ENCODE assay signal across 12 mouse cellular contexts in the genomic region with DNA sequence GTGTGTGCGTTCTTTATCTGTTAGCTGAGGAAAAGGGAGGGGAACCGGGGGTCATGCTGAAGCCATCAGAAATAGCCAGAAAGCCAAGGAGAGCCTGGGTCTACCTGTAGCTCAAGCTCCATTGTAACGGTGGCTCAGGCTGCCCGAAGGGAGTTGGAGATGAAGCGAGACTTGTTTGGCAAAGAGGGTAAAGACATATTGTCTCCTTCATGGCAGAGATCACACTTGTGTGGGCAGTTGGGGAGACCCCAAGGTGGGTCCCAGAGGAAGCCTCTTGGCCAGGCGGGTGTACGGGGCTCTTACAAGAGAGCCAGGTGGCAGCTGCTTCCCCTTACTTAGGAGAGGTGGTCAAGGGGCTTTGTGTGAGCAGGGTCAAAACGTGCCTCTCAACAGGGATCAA.
"Had no signal": no experiment of that assay in that cellular context is flagged by ENCODE, and none has a peak within 500 bp of the region (broad histone marks: within the 10 kb centered on the region; RNA-seq: fewer than 3 reads in every experiment).

No protein-coding gene starts in this region.

- DNase-seq: left cerebral cortex, postnatal 4 days; liver; liver, embryonic 13.5 days; liver, postnatal 0 days; lung, adult 18-20 months; lung, adult 2 months; lung, embryonic 14.5 days; lung, postnatal 10 days; lung, postnatal 14 days; lung, postnatal 36 days; lung, postnatal 4 days; midbrain, embryonic 14.5 days had no signal
